Mouse (Mus musculus) bone marrow macrophage, adult 2 months (primary cell): ENCODE results near the gene Sh3pxd2a.

Source experiments
- CTCF ChIP-seq: IDR thresholded peaks from 2 replicates; pipeline ENCODE4 v1.5.1; 2012; ENCODE audit warnings: low read depth, mild to moderate bottlenecking, low read length, moderate library complexity
- POLR2A ChIP-seq: IDR thresholded peaks from 2 replicates; pipeline ENCODE4 v1.6.1; 2012; ENCODE audit warnings: mild to moderate bottlenecking, low read depth, low read length, borderline replicate concordance

GRCm38 (mm10) chr19:47240076-47240475, 224.1 kb downstream of the Sh3pxd2a start:
- TF ChIP-seq POLR2A, result no peak
- TF ChIP-seq CTCF, result no peak
